Mouse (Mus musculus): Measurements from ENCODE around the gene Nfkb2. TPM values are rescaled to one million over a fixed set of nuclear protein-coding genes. Genes with fewer than 3 reads are reported as not detected.

Nfkb2 gene
- total and polyA plus RNA-seq, 3 experiments = 27.2 to 43.0 TPM; not detected in 1

GRCm38 (mm10) chr19:46337719-46338330 is 33.7 kb downstream of the Nfkb2 start:
- H3K9me3 ChIP-seq (replicated peaks; ENCODE audit: insufficient read depth, low read length) = no peaks in the 10 kb centered on the region
- no peak for DNase-seq (ENCODE audit: low read depth, low spot score)
- no peaks in the 10 kb centered on the region for H3K27me3 ChIP-seq (ENCODE audit: control insufficient read depth in 1 of 2, insufficient read depth in 2 of 2, low read length in 2 of 2)
- H3K4me1 ChIP-seq (ENCODE audit: control insufficient read depth in 1 of 2, insufficient read depth in 2 of 2, low read length in 2 of 2) = peaks cover 17 to 30% of the 10 kb centered on the region in 2 experiments
- H3K9ac ChIP-seq (ENCODE audit: control insufficient read depth, low read depth, low read length, poor library complexity, severe bottlenecking) = peak overlapping the region; percentile 79
- peaks cover 18% of the 10 kb centered on the region for H3K79me2 ChIP-seq (ENCODE audit: control insufficient read depth, insufficient read depth, low read length, poor library complexity)
- peaks cover 0 to 30% of the 10 kb centered on the region in 2 experiments; a peak in 2 of 4 replicates for H3K36me3 ChIP-seq (ENCODE audit: control insufficient read depth in 1 of 2, insufficient read depth in 2 of 2, low read length in 2 of 2)
- no peak for TF ChIP-seq POLR2A (IDR thresholded peaks at IDR 0.05; ENCODE audit: control insufficient read depth in 1 of 2, insufficient read depth in 1 of 2, low read depth in 1 of 2, low read length in 2 of 2, poor library complexity in 1 of 2)
- peak; percentile 41; the same call in 1 of the 2 replicates for TF ChIP-seq POLR2AphosphoS2 (IDR thresholded peaks at IDR 0.05; ENCODE audit: low read length)
- no peak for TF ChIP-seq ZC3H11A (IDR thresholded peaks at IDR 0.05; ENCODE audit: low read depth, low read length)
- TF ChIP-seq E2F4 (IDR thresholded peaks at IDR 0.05; ENCODE audit: borderline replicate concordance, low read depth, low read length) = no peak
- TF ChIP-seq CHD1 (IDR thresholded peaks at IDR 0.05; ENCODE audit: low read depth, low read length) = 0 out of 2 replicates have a peak, but pooled peaks have one; percentile 63
- TF ChIP-seq TAL1 (IDR thresholded peaks at IDR 0.05; ENCODE audit: low read length) = no peak
- no peak for TF ChIP-seq ETS1 (IDR thresholded peaks at IDR 0.05; ENCODE audit: low read depth, low read length)
- no peak for TF ChIP-seq MXI1 (IDR thresholded peaks at IDR 0.05; ENCODE audit: low read depth, low read length)
- 0 out of 4 replicates have a peak, but pooled peaks of 1 of the 2 experiments have one; percentile 3 for TF ChIP-seq EP300 (IDR thresholded peaks at IDR 0.05; ENCODE audit: low read depth in 1 of 2, low read length in 2 of 2)
- no peak for TF ChIP-seq MAFK (IDR thresholded peaks at IDR 0.05; ENCODE audit: borderline replicate concordance, low read depth, low read length)
- peak overlapping the region; percentile 45 to 79 for H3K4me3 ChIP-seq (ENCODE audit: control insufficient read depth in 1 of 2, insufficient read depth in 1 of 2, low read depth in 2 of 2, low read length in 2 of 2)
- peak overlapping the region; percentile 60 for H3K27ac ChIP-seq (ENCODE audit: control insufficient read depth, low read depth, low read length)

- peaks cover 17 to 30% of the 10 kb centered on the region in 2 experiments for H3K4me1 ChIP-seq (ENCODE audit: control insufficient read depth in 1 of 2, insufficient read depth in 2 of 2, low read length in 2 of 2)
- peak; percentile 100 for DNase-seq (ENCODE audit: low read depth, low spot score)
- TF ChIP-seq GATA1 (IDR thresholded peaks at IDR 0.05; ENCODE audit: low read depth, low read length) = peak; percentile 87
- TF ChIP-seq TBP (IDR thresholded peaks at IDR 0.05; ENCODE audit: low read depth, low read length) = peak; percentile 72
- peak; percentile 84; the same call in 1 of the 2 replicates for TF ChIP-seq KAT2A (conservative IDR thresholded peaks at IDR 0.05; ENCODE audit: low read depth, low read length)
- peak; percentile 72 for TF ChIP-seq TCF12 (IDR thresholded peaks at IDR 0.05; ENCODE audit: low read depth, low read length)
- peak; percentile 63; the same call in 1 of the 2 replicates for TF ChIP-seq CHD2 (IDR thresholded peaks at IDR 0.05; ENCODE audit: low read length)
- peak; percentile 94 for TF ChIP-seq NELFE (IDR thresholded peaks at IDR 0.05; ENCODE audit: low read depth, low read length)
- TF ChIP-seq SMC3 (IDR thresholded peaks at IDR 0.05; ENCODE audit: low read depth, low read length) = peak; percentile 73
- peak; percentile 69 for TF ChIP-seq NRF1 (IDR thresholded peaks at IDR 0.05; ENCODE audit: insufficient read depth, low read depth, low read length, poor library complexity, severe bottlenecking)
- peak; percentile 49 for TF ChIP-seq ZC3H11A (IDR thresholded peaks at IDR 0.05; ENCODE audit: low read depth, low read length)
- no peak for TF ChIP-seq TAL1 (IDR thresholded peaks at IDR 0.05; ENCODE audit: low read length)
- TF ChIP-seq USF2 (IDR thresholded peaks at IDR 0.05; ENCODE audit: borderline replicate concordance in 1 of 2, insufficient read depth in 1 of 2, low read depth in 1 of 2, low read length in 2 of 2) = peak in 1 of 2 experiments; percentile 63; a peak in 2 of 4 replicates
- peak; percentile 96 for TF ChIP-seq HCFC1 (IDR thresholded peaks at IDR 0.05; ENCODE audit: low read depth, low read length)
- peak; percentile 49 for TF ChIP-seq RAD21 (IDR thresholded peaks at IDR 0.05; ENCODE audit: low read depth, low read length)
- peak; percentile 93 for TF ChIP-seq USF1 (IDR thresholded peaks at IDR 0.05; ENCODE audit: low read depth, low read length)
- TF ChIP-seq BHLHE40 (IDR thresholded peaks at IDR 0.05; ENCODE audit: borderline replicate concordance, low read depth, low read length) = no peak; the same call in 1 of the 2 replicates
- TF ChIP-seq POLR2AphosphoS2 (IDR thresholded peaks at IDR 0.05; ENCODE audit: low read length) = no peak; the same call in 1 of the 2 replicates
- peak; percentile 68 for TF ChIP-seq ZMIZ1 (IDR thresholded peaks at IDR 0.05; ENCODE audit: low read depth, low read length)
- no peak for TF ChIP-seq ZKSCAN1 (IDR thresholded peaks at IDR 0.05; ENCODE audit: low read depth, low read length)
- TF ChIP-seq ELF1 (IDR thresholded peaks at IDR 0.05; ENCODE audit: low read depth, low read length) = peak; percentile 85
- peak; percentile 56; the same call in 1 of the 2 replicates for TF ChIP-seq ETS1 (IDR thresholded peaks at IDR 0.05; ENCODE audit: low read depth, low read length)
- TF ChIP-seq MAZ (IDR thresholded peaks at IDR 0.05; ENCODE audit: low read depth, low read length) = peak; percentile 100
- TF ChIP-seq MYB (IDR thresholded peaks at IDR 0.05; ENCODE audit: low read depth, low read length) = peak; percentile 53; the same call in 1 of the 2 replicates
- TF ChIP-seq MXI1 (IDR thresholded peaks at IDR 0.05; ENCODE audit: low read depth, low read length) = peak; percentile 93
- 0 out of 2 replicates have a peak, but pooled peaks have one; percentile 54 for TF ChIP-seq CHD1 (IDR thresholded peaks at IDR 0.05; ENCODE audit: low read depth, low read length)
Measured at GRCm38 (mm10) chr19:46338331-46338936, 34.3 kb downstream of the Nfkb2 start, which contains the start of gene Cuedc2. Cuedc2 (minus strand) TSS chr19:46338702.

More at GRCm38 (mm10) chr19:46338331-46338936, 34.3 kb downstream of the Nfkb2 start, which contains the start of gene Cuedc2:
- peak within 1 kb of the TSS; percentile 79 for H3K9ac ChIP-seq (ENCODE audit: control insufficient read depth, low read depth, low read length, poor library complexity, severe bottlenecking)
- peak within 1 kb of the TSS; percentile 52 to 79 for H3K4me3 ChIP-seq (ENCODE audit: control insufficient read depth in 1 of 2, insufficient read depth in 1 of 2, low read depth in 2 of 2, low read length in 2 of 2)
- H3K9me3 ChIP-seq (replicated peaks; ENCODE audit: insufficient read depth, low read length) = no peaks in the 10 kb centered on the region
- H3K79me2 ChIP-seq (ENCODE audit: control insufficient read depth, insufficient read depth, low read length, poor library complexity) = peaks cover 18% of the 10 kb centered on the region
- peak within 1 kb of the TSS; percentile 89 for H3K27ac ChIP-seq (ENCODE audit: control insufficient read depth, low read depth, low read length)
- H3K36me3 ChIP-seq (ENCODE audit: control insufficient read depth in 1 of 2, insufficient read depth in 2 of 2, low read length in 2 of 2) = peaks cover 0 to 35% of the 10 kb centered on the region in 2 experiments; a peak in 2 of 4 replicates
- no peaks in the 10 kb centered on the region for H3K27me3 ChIP-seq (ENCODE audit: control insufficient read depth in 1 of 2, insufficient read depth in 2 of 2, low read length in 2 of 2)

Data from MEL (cell line).